Mouse (Mus musculus): ENCODE data around the gene Tmem9b.

The Tmem9b gene

GRCm38 (mm10) chr7:109752008-109752925, at the start of gene Tmem9b:
TSS of gene Tmem9b (minus strand) at chr7:109752875.
- peak; percentile 78 for DNase-seq (ENCODE audit: low spot score)

- DNase-seq (ENCODE audit: low spot score), result no peak
Observed at GRCm38 (mm10) chr7:109800626-109801025, 48.0 kb upstream of the Tmem9b start.

GRCm38 (mm10) chr7:109799168-109799567, 46.5 kb upstream of the Tmem9b start:
- DNase-seq (ENCODE audit: low spot score), result no peak

GRCm38 (mm10) chr7:109795564-109795963, 42.9 kb upstream of the Tmem9b start:
- no peak for DNase-seq (ENCODE audit: low spot score)

GRCm38 (mm10) chr7:109794556-109794955, 41.9 kb upstream of the Tmem9b start:
- DNase-seq (ENCODE audit: low spot score), result no peak

GRCm38 (mm10) chr7:109792759-109793158, 40.1 kb upstream of the Tmem9b start:
- DNase-seq (ENCODE audit: low spot score), result peak; percentile 50

GRCm38 (mm10) chr7:109790818-109791217, 38.1 kb upstream of the Tmem9b start:
- DNase-seq (ENCODE audit: low spot score), result no peak

- DNase-seq (ENCODE audit: low spot score), result no peak
Observed at GRCm38 (mm10) chr7:109787860-109788259, 35.2 kb upstream of the Tmem9b start.

- DNase-seq (ENCODE audit: low spot score), result no peak
Observed at GRCm38 (mm10) chr7:109783281-109783680, 30.6 kb upstream of the Tmem9b start.

- DNase-seq (ENCODE audit: low spot score), result peak; percentile 76
Observed at GRCm38 (mm10) chr7:109781470-109782203, 29.0 kb upstream of the Tmem9b start, which contains the start of gene Nrip3. TSS of gene Nrip3 (minus strand) at chr7:109782025.

GRCm38 (mm10) chr7:109781087-109781469, 28.4 kb upstream of the Tmem9b start:
- DNase-seq (ENCODE audit: low spot score), result peak; percentile 63

GRCm38 (mm10) chr7:109772251-109772650, 19.6 kb upstream of the Tmem9b start:
- no peak for DNase-seq (ENCODE audit: low spot score)

GRCm38 (mm10) chr7:109768699-109769383, 16.2 kb upstream of the Tmem9b start:
- DNase-seq (ENCODE audit: low spot score), result no peak

- DNase-seq (ENCODE audit: low spot score), result peak; percentile 12
Observed at GRCm38 (mm10) chr7:109767575-109768350, 15.1 kb upstream of the Tmem9b start.

- no peak for DNase-seq (ENCODE audit: low spot score)
Observed at GRCm38 (mm10) chr7:109764009-109764408, 11.3 kb upstream of the Tmem9b start.

- no peak for DNase-seq (ENCODE audit: low spot score)
Observed at GRCm38 (mm10) chr7:109756291-109756690, 3.6 kb upstream of the Tmem9b start.

- DNase-seq (ENCODE audit: low spot score), result no peak
Observed at GRCm38 (mm10) chr7:109754034-109754433, 1.4 kb upstream of the Tmem9b start.

GRCm38 (mm10) chr7:109751427-109752007, 1.2 kb downstream of the Tmem9b start:
- DNase-seq (ENCODE audit: low spot score), result no peak

GRCm38 (mm10) chr7:109747747-109748146, 4.9 kb downstream of the Tmem9b start:
- no peak for DNase-seq (ENCODE audit: low spot score)

GRCm38 (mm10) chr7:109741703-109742102, 11.0 kb downstream of the Tmem9b start:
- DNase-seq (ENCODE audit: low spot score), result no peak

GRCm38 (mm10) chr7:109741060-109741459, 11.6 kb downstream of the Tmem9b start:
- no peak for DNase-seq (ENCODE audit: low spot score)

All from spleen, adult 12 weeks (tissue).